Mouse (Mus musculus) inflammation-experienced regulatory T-cells (primary cell): ENCODE results near the gene B3galnt2. TPM values are rescaled to one million over a fixed set of nuclear protein-coding genes. Genes with fewer than 3 reads are reported as not detected.

ENCODE experiments used
- polyA plus RNA-seq, 2 experiments: library from polyadenylated mRNA; unstranded; fragments of 100-300 nt; shearing (Covaris generic); gene quantifications; one replicate each; pipeline ENCODE4 v1.2.1; 2017

Gene B3galnt2
- 10 to 100 TPM; 41.6 to 57.0 TPM for polyA plus RNA-seq

GRCm38 (mm10) chr13:13953874-13954832 is at the start of gene B3galnt2:
Gene B3galnt2, plus strand, starts transcription at chr13:13954469.

GRCm38 (mm10) chr13:14039292-14039965 is 85.2 kb downstream of the B3galnt2 start, which contains the start of gene Tbce:
Gene Tbce, minus strand, starts transcription at chr13:14039638.

Other genes starting within 250 kb of the B3galnt2 start
- under 1 TPM; 0.35 to 0.65 TPM for gene Gng4, start 170.4 kb upstream of the B3galnt2 start, polyA plus RNA-seq
- gene Tbce, start 85.2 kb downstream of the B3galnt2 start, polyA plus RNA-seq, result 100 to 1,000 TPM in 1 of 2 experiments, 10 to 100 TPM in 1; 83.3 to 101 TPM
- gene Arid4b, start 108.8 kb downstream of the B3galnt2 start, polyA plus RNA-seq, result 100 to 1,000 TPM; 135 to 139 TPM
- 10 to 100 TPM; 81.9 to 92.4 TPM for gene Ggps1, start 109.0 kb downstream of the B3galnt2 start, polyA plus RNA-seq